Mouse (Mus musculus): ENCODE data around the gene Rab23. TPM values are rescaled to one million over a fixed set of nuclear protein-coding genes. Genes with fewer than 3 reads are reported as not detected.
"Not testable (repeated sequence)": the region's sequence is repeated elsewhere in the genome, so short reads cannot be mapped to it uniquely, and the experiment has no call there.

The Rab23 gene
- polyA plus RNA-seq, 1 experiment from 2014 or later, result 25.9 TPM

- ATAC-seq (ENCODE audit: low FRiP score), result no peak
- H3K27ac ChIP-seq, result no peak overlapping the region
- H3K4me2 ChIP-seq, result no peak overlapping the region
- no peak overlapping the region for H3K9ac ChIP-seq
- 0 out of 2 replicates have a peak, but pooled peaks cover 5% of the 10 kb centered on the region for H3K4me1 ChIP-seq (replicated peaks)
- H3K36me3 ChIP-seq, result peaks cover 70% of the 10 kb centered on the region
- no peaks in the 10 kb centered on the region for H3K9me3 ChIP-seq
- no peaks in the 10 kb centered on the region for H3K27me3 ChIP-seq
- no peak overlapping the region for H3K4me3 ChIP-seq
- WGBS, result 95% methylated on average over 11 of the region's 11 CpGs
Measured at GRCm38 (mm10) chr1:33738281-33738680, 18.6 kb downstream of the Rab23 start.

GRCm38 (mm10) chr1:33738681-33739278, 19.1 kb downstream of the Rab23 start:
- peaks cover 65% of the 10 kb centered on the region for H3K36me3 ChIP-seq
- no peak overlapping the region for H3K9ac ChIP-seq
- no peak overlapping the region for H3K4me2 ChIP-seq
- 0 out of 2 replicates have a peak, but pooled peaks cover 4% of the 10 kb centered on the region for H3K4me1 ChIP-seq (replicated peaks)
- H3K27me3 ChIP-seq, result no peaks in the 10 kb centered on the region
- no peaks in the 10 kb centered on the region for H3K9me3 ChIP-seq
- no peak overlapping the region for H3K27ac ChIP-seq
- WGBS, result 89% methylated on average over 11 of the region's 11 CpGs
- ATAC-seq (ENCODE audit: low FRiP score), result no peak; the same call in 1 of the 2 replicates
- H3K4me3 ChIP-seq, result no peak overlapping the region

GRCm38 (mm10) chr1:33739302-33739701, 19.6 kb downstream of the Rab23 start:
- 29% methylated on average over 12 of the region's 12 CpGs for WGBS
- peaks cover 60% of the 10 kb centered on the region for H3K36me3 ChIP-seq
- no peak overlapping the region for H3K4me2 ChIP-seq
- peak; percentile 80 for ATAC-seq (ENCODE audit: low FRiP score)
- H3K27ac ChIP-seq, result no peak overlapping the region
- H3K27me3 ChIP-seq, result no peaks in the 10 kb centered on the region
- no peaks in the 10 kb centered on the region for H3K4me1 ChIP-seq (replicated peaks)
- no peak overlapping the region for H3K4me3 ChIP-seq
- no peaks in the 10 kb centered on the region for H3K9me3 ChIP-seq
- no peak overlapping the region for H3K9ac ChIP-seq

GRCm38 (mm10) chr1:33742903-33743302, 23.2 kb downstream of the Rab23 start:
- 23% methylated on average over 8 of the region's 8 CpGs for WGBS
- ATAC-seq (ENCODE audit: low FRiP score), result no peak
- Histone ChIP-seq H3K4me1 (replicated peaks) (no peaks in the 10 kb centered on the region), H3K27ac (no peak overlapping the region), H3K4me3 (no peak overlapping the region), H3K36me3 (peaks cover 31% of the 10 kb centered on the region), H3K9ac (no peak overlapping the region), H3K27me3 (no peaks in the 10 kb centered on the region), H3K4me2 (no peak overlapping the region), H3K9me3 (no peaks in the 10 kb centered on the region)

GRCm38 (mm10) chr1:33744815-33745214, 25.1 kb downstream of the Rab23 start:
- peaks cover 18% of the 10 kb centered on the region for H3K36me3 ChIP-seq
- H3K4me2 ChIP-seq; H3K27ac ChIP-seq; H3K4me1 ChIP-seq (replicated peaks); H3K9me3 ChIP-seq; ATAC-seq (ENCODE audit: low FRiP score); H3K9ac ChIP-seq; H3K4me3 ChIP-seq; H3K27me3 ChIP-seq: not testable (repeated sequence)
- WGBS, result 96% methylated on average over 9 of the region's 9 CpGs

GRCm38 (mm10) chr1:33745901-33746300, 26.2 kb downstream of the Rab23 start:
- no peak for ATAC-seq (ENCODE audit: low FRiP score)
- no peaks in the 10 kb centered on the region for H3K27me3 ChIP-seq
- H3K4me3 ChIP-seq, result no peak overlapping the region
- H3K9ac ChIP-seq, result no peak overlapping the region
- WGBS, result 99% methylated on average over 4 of the region's 4 CpGs
- no peaks in the 10 kb centered on the region for H3K4me1 ChIP-seq (replicated peaks)
- no peak overlapping the region for H3K4me2 ChIP-seq
- H3K27ac ChIP-seq, result no peak overlapping the region
- H3K9me3 ChIP-seq, result no peaks in the 10 kb centered on the region
- H3K36me3 ChIP-seq, result peaks cover 10% of the 10 kb centered on the region

GRCm38 (mm10) chr1:33749109-33749508, 29.4 kb downstream of the Rab23 start:
- Histone ChIP-seq H3K4me2 (no peak overlapping the region), H3K9me3 (no peaks in the 10 kb centered on the region), H3K27me3 (no peaks in the 10 kb centered on the region), H3K27ac (no peak overlapping the region), H3K4me3 (no peak overlapping the region), H3K36me3 (peaks cover 5% of the 10 kb centered on the region), H3K4me1 (replicated peaks) (no peaks in the 10 kb centered on the region), H3K9ac (no peak overlapping the region)
- WGBS, result 96% methylated on average over 11 of the region's 11 CpGs
- no peak for ATAC-seq (ENCODE audit: low FRiP score)

- H3K4me3 ChIP-seq; H3K4me1 ChIP-seq (replicated peaks); H3K27ac ChIP-seq; H3K9ac ChIP-seq; H3K4me2 ChIP-seq; ATAC-seq (ENCODE audit: low FRiP score); H3K27me3 ChIP-seq; H3K36me3 ChIP-seq; H3K9me3 ChIP-seq: not testable (repeated sequence)
- WGBS, result 87% methylated on average over 4 of the region's 4 CpGs
Measured at GRCm38 (mm10) chr1:33749709-33750108, 30.0 kb downstream of the Rab23 start.

GRCm38 (mm10) chr1:33751283-33751682, 31.6 kb downstream of the Rab23 start:
- Histone ChIP-seq H3K4me2 (no peak overlapping the region), H3K27me3 (no peaks in the 10 kb centered on the region), H3K36me3 (no peaks in the 10 kb centered on the region), H3K9me3 (no peaks in the 10 kb centered on the region), H3K4me1 (replicated peaks) (peaks cover 1% of the 10 kb centered on the region; the same call in 1 of the 2 replicates), H3K4me3 (no peak overlapping the region), H3K9ac (no peak overlapping the region), H3K27ac (no peak overlapping the region)
- 74% methylated on average over 10 of the region's 10 CpGs for WGBS
- peak; percentile 67 for ATAC-seq (ENCODE audit: low FRiP score)

GRCm38 (mm10) chr1:33754089-33754488, 34.4 kb downstream of the Rab23 start:
- Histone ChIP-seq H3K9ac (no peak overlapping the region), H3K36me3 (no peaks in the 10 kb centered on the region), H3K4me2 (no peak overlapping the region), H3K27me3 (no peaks in the 10 kb centered on the region), H3K4me3 (no peak overlapping the region), H3K27ac (no peak overlapping the region), H3K4me1 (replicated peaks) (peaks cover 23% of the 10 kb centered on the region), H3K9me3 (no peaks in the 10 kb centered on the region)
- WGBS, result 94% methylated on average over 17 of the region's 17 CpGs
- no peak for ATAC-seq (ENCODE audit: low FRiP score)

- peaks cover under 1% of the 10 kb centered on the region; the same call in 1 of the 2 replicates for H3K36me3 ChIP-seq
- H3K4me3 ChIP-seq, result no peak overlapping the region
- ATAC-seq (ENCODE audit: low FRiP score), result no peak
- no peak overlapping the region for H3K27ac ChIP-seq
- no peaks in the 10 kb centered on the region for H3K27me3 ChIP-seq
- no peaks in the 10 kb centered on the region for H3K9me3 ChIP-seq
- no peak overlapping the region for H3K4me2 ChIP-seq
- peaks cover 23% of the 10 kb centered on the region for H3K4me1 ChIP-seq (replicated peaks)
- 78% methylated on average over 21 of the region's 21 CpGs for WGBS
- no peak overlapping the region for H3K9ac ChIP-seq
Measured at GRCm38 (mm10) chr1:33754965-33755735, 35.5 kb downstream of the Rab23 start.

GRCm38 (mm10) chr1:33755799-33756198, 36.1 kb downstream of the Rab23 start:
- H3K27ac ChIP-seq, result no peak overlapping the region
- no peak overlapping the region for H3K4me2 ChIP-seq
- no peaks in the 10 kb centered on the region for H3K9me3 ChIP-seq
- H3K36me3 ChIP-seq, result peaks cover 7% of the 10 kb centered on the region
- 86% methylated on average over 7 of the region's 7 CpGs for WGBS
- ATAC-seq (ENCODE audit: low FRiP score), result no peak
- H3K9ac ChIP-seq, result no peak overlapping the region
- H3K4me1 ChIP-seq (replicated peaks), result peaks cover 23% of the 10 kb centered on the region
- no peaks in the 10 kb centered on the region for H3K27me3 ChIP-seq
- no peak overlapping the region for H3K4me3 ChIP-seq

Data from hindbrain, embryonic 13.5 days (tissue).